Mouse (Mus musculus) midbrain, embryonic 13.5 days (tissue): ENCODE results near the gene Grin1. TPM values are rescaled to one million over a fixed set of nuclear protein-coding genes. Genes with fewer than 3 reads are reported as not detected.

Experiments
- ATAC-seq: fragments of 200-750 bp; cut with Nextera tagmentation; 2 replicates; pipeline ENCODE4 v1.8.0; 2017; ENCODE audit warnings: mild to moderate bottlenecking, moderate TSS enrichment, moderate library complexity
- H3K27ac ChIP-seq: fragments of 300-500 bp; sonication (generic); 2 replicates; pipeline ENCODE4 v1.5.1; 2015; ENCODE audit warnings: inconsistent platforms, mild to moderate bottlenecking, moderate library complexity
- H3K27me3 ChIP-seq: fragments of 300-500 bp; sonication (generic); 2 replicates; pipeline ENCODE4 v1.6.1; 2015; ENCODE audit warnings: mild to moderate bottlenecking, inconsistent platforms
- H3K36me3 ChIP-seq: fragments of 300-500 bp; sonication (generic); 2 replicates; pipeline ENCODE4 v1.6.1; 2015; ENCODE audit warnings: mild to moderate bottlenecking, inconsistent platforms
- H3K4me1 ChIP-seq: fragments of 300-500 bp; sonication (generic); replicated peaks from 2 replicates; pipeline ENCODE4 v1.6.1; 2015; ENCODE audit warnings: inconsistent platforms
- H3K4me2 ChIP-seq: fragments of 300-500 bp; sonication (generic); replicated peaks from 2 replicates; pipeline ENCODE4 v1.6.1; 2015; ENCODE audit warnings: moderate library complexity, mild to moderate bottlenecking, inconsistent platforms
- H3K4me3 ChIP-seq: fragments of 300-500 bp; sonication (generic); replicated peaks from 2 replicates; pipeline ENCODE4 v1.5.1; 2015; ENCODE audit warnings: mild to moderate bottlenecking, inconsistent platforms
- H3K9ac ChIP-seq: fragments of 300-500 bp; sonication (generic); replicated peaks from 2 replicates; pipeline ENCODE4 v1.6.1; 2015; ENCODE audit warnings: mild to moderate bottlenecking, inconsistent platforms
- H3K9me3 ChIP-seq: fragments of 300-500 bp; sonication (generic); 2 replicates; pipeline ENCODE4 v1.6.1; 2016; ENCODE audit warnings: mild to moderate bottlenecking, inconsistent platforms
- WGBS: fragments of 180-500 bp; shearing (Covaris S2); methylation state at CpG from one replicate; pipeline ENCODE4 v1.1.7; 2015; 5-methylcytosine and 5-hydroxymethylcytosine counted together
- polyA plus RNA-seq: library from polyadenylated mRNA; unstranded; fragments of >200 nt; fragmentation: Nextera tagmentation; extraction: Ambion mirVana; gene quantifications from 2 replicates; pipeline ENCODE4 v1.2.1, GENCODE M21; 2015

Gene Grin1
- polyA plus RNA-seq, 1 experiment from 2014 or later, result 19.0 TPM

DNA sequence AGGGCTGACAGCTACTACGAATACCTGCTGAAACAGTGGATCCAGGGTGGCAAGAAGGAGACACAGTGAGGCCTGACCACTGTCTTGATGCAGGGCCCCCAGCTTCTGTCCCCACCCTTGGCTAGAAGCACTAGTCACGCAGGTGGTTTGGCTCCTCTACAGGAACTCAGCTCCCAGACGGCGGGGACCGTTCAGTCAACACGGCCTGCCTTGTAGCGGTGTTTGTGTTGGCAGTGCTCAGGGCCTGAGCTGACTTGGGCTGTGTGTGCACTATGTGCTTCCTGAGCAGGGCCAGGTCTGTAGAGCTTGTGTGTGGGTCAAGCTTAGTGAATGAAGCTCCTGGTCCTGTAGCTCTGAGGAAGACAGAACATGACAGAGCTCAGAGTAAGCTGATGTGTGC, 29.2 kb upstream of the Grin1 start:
- no peaks in the 10 kb centered on the region for H3K4me1 ChIP-seq
- no peak overlapping the region for H3K4me3 ChIP-seq
- no peaks in the 10 kb centered on the region for H3K27me3 ChIP-seq
- no peak overlapping the region for H3K27ac ChIP-seq
- 98% methylated on average over 7 of the region's 7 CpGs for WGBS
- no peak overlapping the region for H3K9ac ChIP-seq
- H3K4me2 ChIP-seq, result no peak overlapping the region
- H3K9me3 ChIP-seq, result no peaks in the 10 kb centered on the region
- H3K36me3 ChIP-seq, result peaks cover 97% of the 10 kb centered on the region
- no peak for ATAC-seq

DNA sequence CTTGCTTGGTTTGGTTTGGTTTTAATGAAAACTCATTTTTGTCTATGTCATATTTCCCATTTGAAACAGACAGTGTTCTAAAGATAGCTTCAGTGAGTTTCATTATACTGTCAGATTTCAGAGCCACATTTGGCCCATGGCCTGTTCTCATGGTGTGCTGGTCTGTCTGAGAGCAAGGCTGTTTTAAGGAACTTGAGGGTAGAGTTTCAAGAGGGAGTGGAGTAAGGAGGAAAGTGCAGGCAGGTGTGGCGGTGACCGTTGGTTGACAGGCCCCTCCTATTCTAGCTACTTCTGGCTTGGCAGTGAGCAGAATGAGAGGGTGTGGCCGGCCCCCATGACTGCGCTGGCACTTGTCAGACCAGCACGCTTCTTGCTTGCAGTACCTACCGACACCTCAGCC, 19.3 kb upstream of the Grin1 start:
- Histone ChIP-seq H3K4me2 (no peak overlapping the region), H3K4me3 (no peak overlapping the region), H3K27me3 (no peaks in the 10 kb centered on the region), H3K4me1 (peaks cover 18% of the 10 kb centered on the region), H3K9ac (no peak overlapping the region), H3K9me3 (no peaks in the 10 kb centered on the region), H3K36me3 (peaks cover 88% of the 10 kb centered on the region), H3K27ac (no peak overlapping the region)
- WGBS, result 94% methylated on average over 6 of the region's 6 CpGs
- ATAC-seq, result no peak

DNA sequence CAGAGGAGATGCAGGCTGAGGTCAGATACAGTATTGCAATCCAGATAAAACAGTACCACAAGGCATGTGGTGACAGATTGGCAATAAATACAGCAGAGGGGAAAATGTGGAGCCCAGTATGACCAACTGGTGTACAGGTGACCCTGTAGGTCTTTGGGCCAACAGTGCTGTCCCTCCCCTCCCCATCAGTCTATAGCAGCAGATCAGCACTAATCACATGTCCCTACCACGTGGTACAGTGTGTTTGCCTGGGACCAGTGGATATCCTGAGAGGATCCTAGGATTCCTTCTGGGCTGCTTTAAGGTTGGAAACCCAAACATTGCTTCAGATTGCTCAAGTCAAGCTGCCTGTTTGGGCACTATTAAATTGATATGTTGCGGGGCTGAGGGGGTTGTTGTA, 14.6 kb upstream of the Grin1 start:
- Histone ChIP-seq H3K36me3 (peaks cover 49% of the 10 kb centered on the region), H3K4me1 (peaks cover 30% of the 10 kb centered on the region), H3K9ac (peak overlapping the region; percentile 90), H3K27me3 (no peaks in the 10 kb centered on the region), H3K4me3 (peak overlapping the region; percentile 94), H3K27ac (no peak overlapping the region), H3K4me2 (peak overlapping the region; percentile 97), H3K9me3 (no peaks in the 10 kb centered on the region)
- WGBS, result 83% methylated on average over 2 of the region's 2 CpGs
- ATAC-seq, result no peak

DNA sequence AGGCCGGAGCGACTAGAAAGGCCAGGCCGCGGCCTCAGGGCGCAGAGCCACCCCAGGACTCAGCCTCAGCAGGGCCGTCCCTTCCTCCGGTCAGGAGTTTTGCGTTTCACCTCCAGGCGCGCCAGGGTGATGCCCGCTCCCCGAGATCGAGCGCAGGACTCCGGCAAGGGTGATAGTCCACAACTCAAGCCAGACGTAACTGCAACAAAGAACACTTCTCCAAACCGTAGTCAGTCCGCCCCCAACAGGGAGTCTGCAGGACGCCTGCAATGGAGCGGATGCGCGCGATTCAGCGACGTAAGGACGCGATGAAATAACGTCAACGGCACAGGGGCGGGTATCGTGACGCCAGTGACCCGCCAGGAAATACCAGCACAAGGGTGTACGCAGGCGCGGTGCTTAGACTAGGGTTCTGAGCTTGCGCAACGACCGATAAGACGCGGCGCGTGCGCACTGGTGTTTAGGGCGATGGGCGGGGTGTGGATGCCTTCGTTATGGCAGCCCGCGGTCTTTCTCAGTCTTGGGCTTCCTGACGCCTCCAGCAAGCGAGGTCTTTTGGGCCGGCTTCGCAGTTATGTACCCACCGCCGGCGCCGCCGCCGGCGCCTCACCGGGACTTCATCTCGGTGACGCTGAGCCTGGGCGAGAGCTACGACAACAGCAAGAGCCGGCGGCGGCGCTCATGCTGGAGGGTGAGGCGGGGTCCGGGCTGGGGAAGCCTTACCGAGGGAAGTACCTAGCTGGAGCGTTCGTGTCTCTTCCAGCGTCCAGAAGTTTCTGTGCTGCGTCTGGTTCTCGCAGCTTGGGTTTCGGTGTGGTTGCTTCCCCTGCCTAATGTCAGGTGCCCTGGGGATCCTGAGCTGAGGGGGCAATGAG, 13.5 kb upstream of the Grin1 start, which contains the start of gene Man1b1:
Gene Man1b1, plus strand, starts transcription at position 53 of the 875 bp plus-strand sequence.
- peak within 1 kb of the TSS; percentile 87 for H3K27ac ChIP-seq
- H3K4me1 ChIP-seq, result peaks cover 30% of the 10 kb centered on the region
- H3K4me3 ChIP-seq, result peak within 1 kb of the TSS; percentile 94
- H3K9me3 ChIP-seq, result no peaks in the 10 kb centered on the region
- H3K4me2 ChIP-seq, result peak within 1 kb of the TSS; percentile 97
- WGBS, result under 1% methylated on average over 78 of the region's 78 CpGs
- H3K9ac ChIP-seq, result peak within 1 kb of the TSS; percentile 90
- peaks cover 38% of the 10 kb centered on the region for H3K36me3 ChIP-seq
- no peaks in the 10 kb centered on the region for H3K27me3 ChIP-seq
- ATAC-seq, result peak; percentile 99

DNA sequence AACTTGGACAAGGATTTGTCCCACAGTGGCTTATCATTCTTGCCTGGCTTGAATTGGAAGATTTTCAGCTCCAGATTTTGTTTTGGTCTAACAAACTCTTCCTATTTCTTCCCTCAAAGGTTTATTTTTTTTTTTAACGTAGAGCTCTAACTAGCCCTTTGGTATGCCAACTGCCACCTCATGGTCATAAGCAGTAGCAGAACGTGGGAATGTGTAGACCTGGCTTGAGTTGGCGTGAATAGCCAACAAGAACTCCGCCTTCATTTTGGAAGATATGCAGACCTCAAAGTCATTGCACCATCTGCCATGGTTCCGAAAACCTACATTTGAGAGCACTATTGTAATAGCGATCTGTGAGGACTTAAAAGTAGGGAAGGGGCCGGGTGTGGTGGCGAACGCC, 12.5 kb upstream of the Grin1 start:
- Histone ChIP-seq H3K27ac (no peak overlapping the region), H3K4me2 (peak overlapping the region; percentile 66), H3K4me3 (peak overlapping the region; percentile 94), H3K4me1 (peaks cover 30% of the 10 kb centered on the region), H3K36me3 (peaks cover 28% of the 10 kb centered on the region), H3K9me3 (no peaks in the 10 kb centered on the region), H3K9ac (peak overlapping the region; percentile 90), H3K27me3 (peaks cover 1% of the 10 kb centered on the region; the same call in 1 of the 2 replicates)
- no peak for ATAC-seq
- WGBS, result 63% methylated on average over 9 of the region's 9 CpGs

DNA sequence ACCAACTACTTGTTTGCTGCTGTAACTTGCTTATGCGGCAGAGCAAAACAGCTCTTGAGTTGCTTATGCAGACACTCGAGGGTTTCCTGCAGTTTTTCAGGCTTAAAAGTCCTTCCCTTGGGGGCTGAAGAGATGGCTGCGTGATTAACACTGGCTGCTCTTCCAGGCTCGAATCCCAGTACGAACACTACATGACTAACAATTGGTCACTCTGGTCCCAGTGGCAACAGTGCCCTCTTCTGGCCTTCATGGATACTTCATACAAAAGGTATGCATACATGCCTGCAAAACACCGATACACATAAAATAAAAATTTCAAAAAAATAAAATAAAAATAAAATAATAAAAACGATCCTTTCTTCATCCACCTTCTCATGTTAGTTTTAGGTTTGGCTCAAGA, 9.5 kb upstream of the Grin1 start:
- H3K36me3 ChIP-seq, result no peaks in the 10 kb centered on the region

DNA sequence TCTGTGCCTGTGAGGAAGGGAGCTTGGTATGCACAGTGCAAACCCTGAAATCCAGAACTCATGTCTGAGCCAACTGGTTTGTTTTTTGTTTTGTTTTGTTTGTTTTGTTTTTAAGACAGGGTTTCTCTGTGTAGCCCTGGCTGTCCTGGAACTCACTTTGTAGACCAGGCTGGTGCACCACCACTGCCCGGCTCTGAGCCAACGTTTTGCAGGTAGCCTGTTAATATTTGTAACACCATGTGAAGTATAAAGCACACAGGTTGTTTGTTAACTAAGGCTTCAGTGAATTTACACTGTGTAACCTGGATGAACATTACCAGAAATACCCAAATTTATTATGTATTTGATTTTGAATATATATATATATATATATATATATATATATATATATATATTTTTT, 7.0 kb upstream of the Grin1 start:
- Histone ChIP-seq H3K4me3 (no peak overlapping the region), H3K27ac (no peak overlapping the region), H3K9me3 (no peaks in the 10 kb centered on the region), H3K27me3 (peaks cover 21% of the 10 kb centered on the region), H3K4me2 (no peak overlapping the region), H3K36me3 (no peaks in the 10 kb centered on the region), H3K9ac (no peak overlapping the region), H3K4me1 (peaks cover under 1% of the 10 kb centered on the region)
- 78% methylated on average over 2 of the region's 2 CpGs for WGBS
- ATAC-seq, result no peak

More for the DNA sequence above, 9.5 kb upstream of the Grin1 start:
- Histone ChIP-seq H3K9me3 (no peaks in the 10 kb centered on the region), H3K4me3 (no peak overlapping the region), H3K4me1 (peaks cover 13% of the 10 kb centered on the region), H3K27me3 (peaks cover 8% of the 10 kb centered on the region; the same call in 1 of the 2 replicates), H3K4me2 (no peak overlapping the region), H3K9ac (no peak overlapping the region), H3K27ac (no peak overlapping the region)
- ATAC-seq, result no peak
- WGBS, result 37% methylated on average over 7 of the region's 7 CpGs

DNA sequence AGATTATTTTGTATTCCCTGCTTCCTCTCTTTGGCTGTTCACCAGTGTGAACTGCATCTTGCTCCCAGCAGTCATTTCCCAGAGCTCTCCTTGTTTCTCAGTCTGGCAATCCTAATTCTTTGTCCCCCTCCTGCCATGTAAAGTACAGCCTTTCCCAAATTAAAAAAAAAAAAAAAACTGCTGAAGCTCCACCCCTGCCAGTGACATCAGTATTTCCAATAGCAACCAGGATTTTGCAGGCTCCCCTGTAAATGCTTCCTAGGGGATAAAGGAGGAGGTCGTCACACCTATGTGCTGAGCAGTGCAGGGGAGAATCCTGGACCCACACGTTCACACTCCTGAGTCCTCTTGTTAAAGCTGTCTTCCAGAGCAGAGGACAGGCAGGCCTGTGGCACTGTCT, 1.1 kb upstream of the Grin1 start:
- no peak overlapping the region for H3K9ac ChIP-seq
- H3K27ac ChIP-seq, result no peak overlapping the region
- no peaks in the 10 kb centered on the region for H3K9me3 ChIP-seq
- no peak overlapping the region for H3K4me3 ChIP-seq
- no peak overlapping the region for H3K4me2 ChIP-seq
- H3K27me3 ChIP-seq, result peaks cover 75% of the 10 kb centered on the region
- H3K36me3 ChIP-seq, result no peaks in the 10 kb centered on the region
- H3K4me1 ChIP-seq, result peaks cover 20% of the 10 kb centered on the region
- 45% methylated on average over 2 of the region's 2 CpGs for WGBS
- no peak for ATAC-seq

DNA sequence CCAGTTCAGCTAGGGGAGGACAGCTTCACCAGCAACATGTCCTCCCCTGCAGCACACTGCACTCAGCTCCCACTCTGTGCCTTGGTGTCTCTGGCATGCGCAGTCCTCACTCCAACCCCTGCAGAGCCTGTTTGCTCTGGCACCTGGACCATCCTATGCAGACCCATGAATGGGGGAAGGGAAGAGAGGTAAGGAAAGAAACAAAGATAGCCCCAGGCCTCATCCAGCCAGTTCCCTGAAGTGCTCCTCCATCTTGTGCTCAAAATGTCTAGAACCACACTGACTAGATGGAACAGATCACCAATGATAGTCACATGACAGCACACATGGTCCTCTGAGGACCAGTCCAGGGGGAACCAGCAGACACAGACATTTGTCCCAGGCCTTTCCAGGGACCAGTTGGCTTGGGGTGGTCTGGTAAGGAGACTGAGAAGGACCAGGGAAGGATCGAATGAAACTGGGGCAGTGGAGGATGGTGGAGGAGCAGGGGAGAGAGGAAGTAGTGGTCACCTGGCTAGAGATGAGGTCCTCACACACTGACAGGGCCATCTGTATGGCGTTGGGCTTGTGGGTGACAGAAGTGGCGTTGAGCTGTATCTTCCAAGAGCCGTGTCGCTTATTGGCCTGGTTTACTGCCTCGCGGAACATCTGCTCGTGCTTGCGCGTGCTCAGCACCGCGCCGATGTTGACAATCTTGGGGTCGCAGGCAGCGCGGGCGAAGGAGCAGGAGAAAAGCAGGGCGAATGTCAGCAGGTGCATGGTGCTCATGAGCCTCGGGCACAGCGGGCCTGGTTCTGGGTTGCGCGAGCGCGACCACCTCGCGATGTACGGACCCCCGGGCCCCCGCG, 644 bp downstream of the Grin1 start:
- Histone ChIP-seq H3K27me3 (peaks cover 87% of the 10 kb centered on the region), H3K4me2 (peak overlapping the region; percentile 69), H3K27ac (peak overlapping the region; percentile 70), H3K9ac (peak overlapping the region; percentile 69), H3K36me3 (peaks cover 1% of the 10 kb centered on the region; the same call in 1 of the 2 replicates), H3K4me1 (peaks cover 20% of the 10 kb centered on the region), H3K9me3 (no peaks in the 10 kb centered on the region), H3K4me3 (peak overlapping the region; percentile 55)
- peak; percentile 72 for ATAC-seq
- 7% methylated on average over 31 of the region's 31 CpGs for WGBS

DNA sequence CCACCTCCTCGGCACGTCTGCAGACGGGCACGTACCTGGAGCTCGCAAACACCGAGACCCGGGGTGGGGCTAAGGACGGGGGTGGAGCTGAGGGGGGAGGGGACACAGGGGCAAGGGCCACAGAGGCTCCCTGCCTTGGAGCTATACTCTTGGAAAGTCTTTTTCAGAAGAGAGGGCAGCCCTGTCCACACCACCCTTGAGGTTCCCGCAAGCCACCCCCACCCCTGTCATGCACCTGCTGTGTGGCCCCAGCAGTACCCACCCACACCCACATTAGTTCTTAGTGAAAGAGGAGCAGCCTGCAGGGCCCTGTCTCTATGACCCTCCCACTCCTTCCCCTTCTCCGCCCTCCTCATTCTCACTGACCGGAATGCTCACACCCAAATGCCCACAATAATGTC, 7.5 kb downstream of the Grin1 start:
- 8% methylated on average over 11 of the region's 11 CpGs for WGBS
- Histone ChIP-seq H3K36me3 (peaks cover 17% of the 10 kb centered on the region), H3K4me2 (no peak overlapping the region), H3K9ac (no peak overlapping the region), H3K4me1 (no peaks in the 10 kb centered on the region), H3K27ac (no peak overlapping the region), H3K27me3 (peaks cover 98% of the 10 kb centered on the region), H3K9me3 (no peaks in the 10 kb centered on the region), H3K4me3 (no peak overlapping the region)
- ATAC-seq, result no peak

DNA sequence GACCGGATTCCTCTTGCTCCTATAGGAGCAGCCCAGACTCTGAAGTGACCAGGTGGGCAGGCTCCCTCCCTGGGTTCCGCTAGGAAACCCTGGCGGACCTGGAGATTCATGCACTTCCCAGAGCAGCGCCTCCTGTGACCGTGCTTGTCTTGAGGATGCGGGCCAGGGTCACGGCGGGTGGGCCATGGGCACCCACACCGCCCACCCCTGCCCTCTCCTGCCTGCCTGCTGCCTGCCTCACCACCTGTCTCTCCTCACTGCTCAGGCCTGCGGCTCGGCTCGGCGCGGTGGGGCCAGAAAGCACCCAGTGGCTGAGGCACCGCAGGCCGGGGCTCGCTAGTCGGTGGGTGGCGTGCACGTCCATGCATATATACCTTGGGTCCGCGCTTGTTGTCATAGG, 8.0 kb downstream of the Grin1 start:
- no peak for ATAC-seq
- Histone ChIP-seq H3K27ac (no peak overlapping the region), H3K4me3 (no peak overlapping the region), H3K27me3 (peaks cover 98% of the 10 kb centered on the region), H3K4me2 (no peak overlapping the region), H3K9me3 (no peaks in the 10 kb centered on the region), H3K36me3 (peaks cover 17% of the 10 kb centered on the region), H3K4me1 (no peaks in the 10 kb centered on the region), H3K9ac (no peak overlapping the region)
- 3% methylated on average over 22 of the region's 22 CpGs for WGBS

DNA sequence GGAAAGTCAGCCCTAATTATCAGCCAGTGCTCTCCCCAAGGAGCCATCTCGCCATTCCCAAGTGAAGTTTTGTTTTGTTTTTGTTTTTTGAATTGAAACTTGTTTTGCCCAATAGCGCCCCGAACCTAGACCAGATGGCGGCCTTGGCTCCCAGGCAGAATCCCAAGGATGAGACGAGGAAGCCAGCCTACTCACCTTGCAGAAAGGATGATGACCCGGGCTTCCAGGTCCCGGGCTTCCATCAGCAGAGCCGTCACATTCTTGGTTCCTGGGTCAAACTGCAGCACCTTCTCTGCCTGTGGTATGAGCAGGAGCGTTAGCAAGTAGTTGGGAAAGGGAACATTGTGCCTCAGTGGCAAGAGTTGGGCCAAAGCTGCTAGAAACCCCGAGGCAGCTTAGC, 8.8 kb downstream of the Grin1 start:
- 58% methylated on average over 10 of the region's 10 CpGs for WGBS
- Histone ChIP-seq H3K36me3 (peaks cover 17% of the 10 kb centered on the region), H3K4me3 (no peak overlapping the region), H3K4me2 (no peak overlapping the region), H3K27me3 (peaks cover 99% of the 10 kb centered on the region), H3K4me1 (peaks cover 5% of the 10 kb centered on the region; the same call in 1 of the 2 replicates), H3K27ac (no peak overlapping the region), H3K9me3 (no peaks in the 10 kb centered on the region), H3K9ac (no peak overlapping the region)
- ATAC-seq, result no peak
